Mouse (Mus musculus) spleen, adult 2 months (tissue): Measurements from ENCODE around the gene Snx29.

Experiments
- CTCF ChIP-seq: fragments of 200-500 bp; IDR thresholded peaks from 2 replicates; pipeline ENCODE4 v1.5.1; 2011; ENCODE audit warnings: mild to moderate bottlenecking, inconsistent platforms; ENCODE audit not compliant: insufficient read depth, insufficient read length, insufficient replicate concordance; ENCODE audit errors: extremely low read depth
- POLR2A ChIP-seq: fragments of 200-500 bp; IDR thresholded peaks from 2 replicates; pipeline ENCODE4 v1.6.1; 2011; ENCODE audit warnings: low read depth, low read length, inconsistent platforms

GRCm38 (mm10) chr16:11379264-11379663 is 56.6 kb downstream of the Snx29 start:
- TF ChIP-seq CTCF (no peak), POLR2A (no peak)
